Mouse (Mus musculus) spleen, adult 2 months (tissue): ENCODE measurements at regions not wholly inside any gene's neighbourhood (a gene's known extent, or its start where the extent isn't known, plus 50 kb on each side); places are given as distances from the start of the nearest gene placed in this dataset.

ENCODE experiments used
- CTCF ChIP-seq: fragments of 200-500 bp; IDR thresholded peaks from 2 replicates; pipeline ENCODE4 v1.5.1; 2011; ENCODE audit warnings: mild to moderate bottlenecking, inconsistent platforms; ENCODE audit not compliant: insufficient read depth, insufficient read length, insufficient replicate concordance; ENCODE audit errors: extremely low read depth
- POLR2A ChIP-seq: fragments of 200-500 bp; IDR thresholded peaks from 2 replicates; pipeline ENCODE4 v1.6.1; 2011; ENCODE audit warnings: low read depth, low read length, inconsistent platforms

DNA sequence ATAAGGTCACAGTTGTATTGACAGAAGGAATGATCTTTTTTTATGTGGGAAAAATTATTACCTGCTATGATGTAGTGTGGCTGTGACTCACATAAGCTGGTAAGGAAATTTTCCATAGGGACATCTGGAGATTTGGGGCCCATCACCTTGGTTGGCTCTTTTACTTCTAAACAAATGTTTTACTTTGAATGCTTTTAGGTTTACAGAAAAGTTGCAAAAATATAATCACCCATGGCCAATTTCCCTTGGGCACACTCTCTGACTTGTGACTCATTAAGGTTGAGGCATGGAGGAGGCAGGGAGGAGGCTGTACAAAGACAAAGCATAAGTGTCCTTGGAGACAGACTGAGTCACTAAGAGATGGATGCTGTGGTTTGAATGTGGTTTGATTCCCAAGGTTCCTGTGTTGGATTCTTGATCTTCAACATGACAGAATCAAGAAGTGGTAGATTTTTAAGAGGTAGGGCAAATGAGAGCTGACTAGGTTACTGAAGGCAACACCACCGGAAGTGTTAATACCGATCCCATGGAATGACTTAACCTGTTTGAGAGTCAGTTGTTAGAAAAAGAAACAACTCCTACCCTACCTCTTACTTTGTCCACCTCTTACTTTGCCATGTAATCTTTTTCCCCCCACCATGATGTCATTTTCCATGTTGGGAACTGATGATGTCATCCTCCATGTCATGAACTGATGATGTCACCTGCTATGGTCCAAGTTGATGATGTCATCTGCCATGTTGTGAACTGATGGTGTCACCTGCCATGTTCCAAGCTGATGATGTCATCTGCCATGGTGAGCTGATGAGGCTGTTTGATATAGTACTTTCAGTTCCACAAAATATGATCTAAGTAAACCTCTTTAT is 171.1 kb upstream of the Nlrp1b start:
- no peak for TF ChIP-seq CTCF
- no peak for TF ChIP-seq POLR2A
